Mouse (Mus musculus): ENCODE data around the gene Rps6ka3. TPM values are rescaled to one million over a fixed set of nuclear protein-coding genes. Genes with fewer than 3 reads are reported as not detected.

The Rps6ka3 gene
- total RNA-seq (2012; rRNA removed) (5.9 and 6.9 TPM in 2 replicates), total RNA-seq (2014; rRNA removed) (16.7 and 20.9 TPM in 2 replicates), polyA plus RNA-seq (2012; ENCODE audit: insufficient read length, low read depth) (13.1 and 13.5 TPM in 2 replicates)

GRCm38 (mm10) chrX:159210007-159210406 lies at the start of gene Rps6ka3:
TSS of gene Rps6ka3 (plus strand) at chrX:159210307.
- Histone ChIP-seq H3K4me2 (ENCODE audit: insufficient read depth, low read depth, poor library complexity, severe bottlenecking) (no peak within 1 kb of the TSS), H3K4me1 (ENCODE audit: control insufficient read depth in 1 of 2, insufficient read depth in 2 of 2) (no peaks in the 10 kb centered on the region), H3K9ac (ENCODE audit: insufficient read depth, low read depth) (no peak within 1 kb of the TSS), H3K79me2 (replicated peaks; ENCODE audit: control insufficient read depth, extremely low read depth, insufficient read depth, poor library complexity, severe bottlenecking) (no peaks in the 10 kb centered on the region), H3K4me3 (replicated peaks in 1 of 3; ENCODE audit: low read depth in 2 of 3, low read length in 2 of 3, poor library complexity in 1 of 3) (no peak within 1 kb of the TSS), H3K36me3 (replicated peaks in 1 of 2; ENCODE audit: control insufficient read depth in 1 of 2, insufficient read depth in 1 of 2, low read length in 1 of 2) (no peaks in the 10 kb centered on the region), H3K9me3 (replicated peaks; ENCODE audit: low read length) (no peaks in the 10 kb centered on the region), H3K27ac (ENCODE audit: insufficient read depth, low read depth) (no peak within 1 kb of the TSS), H3K27me3 (replicated peaks) (no peaks in the 10 kb centered on the region)
- no peak for TF ChIP-seq CHD1 (IDR thresholded peaks at IDR 0.05; ENCODE audit: low read depth, low read length)
- no peak for TF ChIP-seq PAX5 (IDR thresholded peaks at IDR 0.05; ENCODE audit: low read length)
- TF ChIP-seq MXI1 (IDR thresholded peaks at IDR 0.05; ENCODE audit: low read depth, low read length), result no peak
- TF ChIP-seq ZMIZ1 (IDR thresholded peaks at IDR 0.05; ENCODE audit: low read depth, low read length), result no peak
- no peak for TF ChIP-seq RCOR1 (conservative IDR thresholded peaks at IDR 0.05; ENCODE audit: low read depth, low read length)
- no peak for TF ChIP-seq E2F4 (IDR thresholded peaks at IDR 0.05; ENCODE audit: insufficient replicate concordance, low read depth, low read length)
- no peak for TF ChIP-seq TBP (conservative IDR thresholded peaks at IDR 0.05; ENCODE audit: low read depth, low read length)
- no peak for TF ChIP-seq HCFC1 (IDR thresholded peaks at IDR 0.05; ENCODE audit: low read depth, low read length)
- no peak for TF ChIP-seq SIN3A (IDR thresholded peaks at IDR 0.05; ENCODE audit: low read length)
- no peak for TF ChIP-seq ZKSCAN1 (IDR thresholded peaks at IDR 0.05; ENCODE audit: borderline replicate concordance, low read depth, low read length)
- in situ Hi-C loops (cut with MboI; ENCODE audit: low pct_ligation_motif_present, low pct_unique_long_range_greater_than_20kb, low sequenced_read_pairs), result no loop called here
- dilution Hi-C loops (cut with MboI; ENCODE audit: extremely low pct_ligation_motif_present, extremely low pct_unique_long_range_greater_than_20kb, low sequenced_read_pairs), result no loop called here
- DNase-seq (ENCODE audit: extremely low read depth), result no peak

DNA sequence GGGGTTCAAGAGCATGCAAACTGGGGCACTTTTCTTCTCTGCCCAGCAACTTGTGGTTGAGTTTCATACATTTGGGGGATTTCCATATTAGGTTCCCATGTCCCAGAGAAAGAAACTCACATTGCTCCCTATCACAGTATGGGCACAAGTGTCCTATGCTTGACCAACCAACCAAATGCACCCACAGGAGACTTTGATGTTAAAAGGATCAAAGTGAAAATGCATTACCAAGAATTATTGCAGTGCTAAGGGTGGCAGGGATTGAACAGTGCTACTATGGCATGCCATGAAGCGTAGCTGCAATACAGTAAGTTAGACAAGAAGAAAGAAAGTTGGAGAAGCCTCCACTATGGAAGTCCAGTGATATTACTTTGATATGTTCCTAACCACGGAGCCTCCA lies 40.9 kb upstream of the Rps6ka3 start:
- H3K27ac ChIP-seq (ENCODE audit: insufficient read depth, low read depth), result no peak overlapping the region
- no peaks in the 10 kb centered on the region for H3K4me1 ChIP-seq (ENCODE audit: control insufficient read depth in 1 of 2, insufficient read depth in 2 of 2)
- in situ Hi-C loops (cut with MboI; ENCODE audit: low pct_ligation_motif_present, low pct_unique_long_range_greater_than_20kb, low sequenced_read_pairs) (no loop called here), dilution Hi-C loops (cut with MboI; ENCODE audit: extremely low pct_ligation_motif_present, extremely low pct_unique_long_range_greater_than_20kb, low sequenced_read_pairs) (no loop called here)
- no peak overlapping the region for H3K9ac ChIP-seq (ENCODE audit: insufficient read depth, low read depth)
- H3K79me2 ChIP-seq (replicated peaks; ENCODE audit: control insufficient read depth, extremely low read depth, insufficient read depth, poor library complexity, severe bottlenecking), result no peaks in the 10 kb centered on the region
- DNase-seq (ENCODE audit: extremely low read depth), result no peak
- H3K4me2 ChIP-seq (ENCODE audit: insufficient read depth, low read depth, poor library complexity, severe bottlenecking), result no peak overlapping the region
- TF ChIP-seq SMC3 (IDR thresholded peaks at IDR 0.05; ENCODE audit: low read depth, low read length), result no peak
- no peak for TF ChIP-seq EP300 (IDR thresholded peaks at IDR 0.05; ENCODE audit: low read length)
- TF ChIP-seq MXI1 (IDR thresholded peaks at IDR 0.05; ENCODE audit: low read depth, low read length), result no peak
- no peak for TF ChIP-seq NELFE (IDR thresholded peaks at IDR 0.05; ENCODE audit: low read depth, low read length)
- TF ChIP-seq JUND (conservative IDR thresholded peaks at IDR 0.05; ENCODE audit: low read depth, low read length), result no peak
- TF ChIP-seq RCOR1 (conservative IDR thresholded peaks at IDR 0.05; ENCODE audit: low read depth, low read length), result no peak
- TF ChIP-seq IRF4 (IDR thresholded peaks at IDR 0.05; ENCODE audit: low read depth, low read length), result no peak
- no peak for TF ChIP-seq USF2 (conservative IDR thresholded peaks at IDR 0.05; ENCODE audit: low read depth, low read length)
- no peak for TF ChIP-seq POLR2AphosphoS2 (IDR thresholded peaks at IDR 0.05; ENCODE audit: low read depth, low read length)
- no peak for TF ChIP-seq GABPA (IDR thresholded peaks at IDR 0.05; ENCODE audit: insufficient replicate concordance, low read depth, low read length)
- no peak for TF ChIP-seq HCFC1 (IDR thresholded peaks at IDR 0.05; ENCODE audit: low read depth, low read length)
- no peak for TF ChIP-seq BHLHE40 (IDR thresholded peaks at IDR 0.05; ENCODE audit: low read depth, low read length)
- no peak for TF ChIP-seq UBTF (IDR thresholded peaks at IDR 0.05; ENCODE audit: low read depth, low read length)
- TF ChIP-seq MAX (IDR thresholded peaks at IDR 0.05; ENCODE audit: low read length), result no peak
- no peak for TF ChIP-seq CTCF (conservative IDR thresholded peaks at IDR 0.05 in 1 of 2, IDR thresholded peaks at IDR 0.05 in 1 of 2; ENCODE audit: low read depth in 2 of 2, low read length in 2 of 2)
- no peak for TF ChIP-seq MAFK (IDR thresholded peaks at IDR 0.05; ENCODE audit: insufficient replicate concordance, low read length)
- H3K9me3 ChIP-seq (replicated peaks; ENCODE audit: low read length), result no peaks in the 10 kb centered on the region
- no peaks in the 10 kb centered on the region for H3K36me3 ChIP-seq (replicated peaks in 1 of 2; ENCODE audit: control insufficient read depth in 1 of 2, insufficient read depth in 1 of 2, low read length in 1 of 2)
- no peak overlapping the region for H3K4me3 ChIP-seq (replicated peaks in 1 of 3; ENCODE audit: low read depth in 2 of 3, low read length in 2 of 3, poor library complexity in 1 of 3)
- no peaks in the 10 kb centered on the region for H3K27me3 ChIP-seq (replicated peaks)
